Mouse (Mus musculus): ENCODE measurements around the gene Notch1. TPM values are rescaled to one million over a fixed set of nuclear protein-coding genes. Genes with fewer than 3 reads are reported as not detected.
A peak's percentile ranks its signal among the peaks of the same experiment; 100 is the strongest.

Gene Notch1
- polyA plus RNA-seq, 1 experiment from 2014 or later: 21.6 TPM

- Histone ChIP-seq H3K36me3 (ENCODE audit: control insufficient read depth, insufficient read depth, low read length) (peaks cover 9% of the 10 kb centered on the region), H3K4me3 (ENCODE audit: control insufficient read depth in 1 of 2, insufficient read depth in 1 of 2, low read depth in 1 of 2, low read length in 2 of 2) (peak overlapping the region; percentile 72 to 80), H3K4me2 (ENCODE audit: low read length) (peak overlapping the region; percentile 87), H3K9ac (ENCODE audit: low read length) (peak overlapping the region; percentile 88), H3K9me3 (ENCODE audit: control insufficient read depth, low read length) (no peaks in the 10 kb centered on the region), H3K4me1 (ENCODE audit: control insufficient read depth in 2 of 2, insufficient read depth in 2 of 2, low read length in 2 of 2) (peaks cover 29 to 51% of the 10 kb centered on the region in 2 experiments), H3K27ac (replicated peaks in 1 of 2; ENCODE audit: control insufficient read depth in 1 of 2, insufficient read depth in 1 of 2, low read depth in 2 of 2, low read length in 2 of 2) (peak overlapping the region; percentile 48 to 86), H3K27me3 (ENCODE audit: control insufficient read depth, insufficient read depth, low read length) (peaks cover 34% of the 10 kb centered on the region)
- no peak for ATAC-seq (ENCODE audit: insufficient number of reproducible peaks, insufficient read depth, low FRiP score, low read depth)
- 55% methylated on average over 14 of the region's 14 CpGs for WGBS
Measured at GRCm38 (mm10) chr2:26500599-26501370, 15.7 kb downstream of the Notch1 start.

GRCm38 (mm10) chr2:26500027-26500598 lies 16.4 kb downstream of the Notch1 start:
- Histone ChIP-seq H3K4me1 (ENCODE audit: control insufficient read depth in 2 of 2, insufficient read depth in 2 of 2, low read length in 2 of 2) (peaks cover 36 to 50% of the 10 kb centered on the region in 2 experiments), H3K4me2 (ENCODE audit: low read length) (peak overlapping the region; percentile 87), H3K27ac (replicated peaks in 1 of 2; ENCODE audit: control insufficient read depth in 1 of 2, insufficient read depth in 1 of 2, low read depth in 2 of 2, low read length in 2 of 2) (peak overlapping the region; percentile 41 to 86), H3K9me3 (ENCODE audit: control insufficient read depth, low read length) (no peaks in the 10 kb centered on the region), H3K9ac (ENCODE audit: low read length) (peak overlapping the region; percentile 88), H3K4me3 (ENCODE audit: control insufficient read depth in 1 of 2, insufficient read depth in 1 of 2, low read depth in 1 of 2, low read length in 2 of 2) (peak overlapping the region in 1 of 2 experiments; percentile 72; a peak in 2 of 4 replicates), H3K27me3 (ENCODE audit: control insufficient read depth, insufficient read depth, low read length) (peaks cover 32% of the 10 kb centered on the region), H3K36me3 (ENCODE audit: control insufficient read depth, insufficient read depth, low read length) (peaks cover 9% of the 10 kb centered on the region)
- ATAC-seq (ENCODE audit: insufficient number of reproducible peaks, insufficient read depth, low FRiP score, low read depth): no peak
- WGBS: 69% methylated on average over 4 of the region's 4 CpGs

- H3K4me2 ChIP-seq (ENCODE audit: low read length): peak overlapping the region; percentile 87
- H3K27ac ChIP-seq (replicated peaks in 1 of 2; ENCODE audit: control insufficient read depth in 1 of 2, insufficient read depth in 1 of 2, low read depth in 2 of 2, low read length in 2 of 2): peak overlapping the region; percentile 36 to 86; a peak in 3 of 4 replicates
- H3K4me3 ChIP-seq (ENCODE audit: control insufficient read depth in 1 of 2, insufficient read depth in 1 of 2, low read depth in 1 of 2, low read length in 2 of 2): no peak overlapping the region; a peak in 1 of 4 replicates
- no peak for ATAC-seq (ENCODE audit: insufficient number of reproducible peaks, insufficient read depth, low FRiP score, low read depth)
- peaks cover 36 to 57% of the 10 kb centered on the region in 2 experiments for H3K4me1 ChIP-seq (ENCODE audit: control insufficient read depth in 2 of 2, insufficient read depth in 2 of 2, low read length in 2 of 2)
- H3K9me3 ChIP-seq (ENCODE audit: control insufficient read depth, low read length): no peaks in the 10 kb centered on the region
- H3K27me3 ChIP-seq (ENCODE audit: control insufficient read depth, insufficient read depth, low read length): peaks cover 25% of the 10 kb centered on the region
- WGBS: 56% methylated on average over 8 of the region's 8 CpGs
- peaks cover 9% of the 10 kb centered on the region for H3K36me3 ChIP-seq (ENCODE audit: control insufficient read depth, insufficient read depth, low read length)
- 0 out of 2 replicates have a peak overlapping the region, but pooled peaks have one; percentile 19 for H3K9ac ChIP-seq (ENCODE audit: low read length)
Measured at GRCm38 (mm10) chr2:26498694-26499093, 17.8 kb downstream of the Notch1 start.

- Histone ChIP-seq H3K36me3 (ENCODE audit: control insufficient read depth, insufficient read depth, low read length) (peaks cover 9% of the 10 kb centered on the region), H3K4me2 (ENCODE audit: low read length) (peak overlapping the region; percentile 87), H3K27me3 (ENCODE audit: control insufficient read depth, insufficient read depth, low read length) (peaks cover 25% of the 10 kb centered on the region), H3K27ac (replicated peaks in 1 of 2; ENCODE audit: control insufficient read depth in 1 of 2, insufficient read depth in 1 of 2, low read depth in 2 of 2, low read length in 2 of 2) (peak overlapping the region; percentile 36 to 86), H3K4me1 (ENCODE audit: control insufficient read depth in 2 of 2, insufficient read depth in 2 of 2, low read length in 2 of 2) (peaks cover 41 to 57% of the 10 kb centered on the region in 2 experiments), H3K9me3 (ENCODE audit: control insufficient read depth, low read length) (no peaks in the 10 kb centered on the region), H3K9ac (ENCODE audit: low read length) (no peak overlapping the region), H3K4me3 (ENCODE audit: control insufficient read depth in 1 of 2, insufficient read depth in 1 of 2, low read depth in 1 of 2, low read length in 2 of 2) (no peak overlapping the region)
- 55% methylated on average over 11 of the region's 11 CpGs for WGBS
- no peak for ATAC-seq (ENCODE audit: insufficient number of reproducible peaks, insufficient read depth, low FRiP score, low read depth)
Measured at GRCm38 (mm10) chr2:26497861-26498533, 18.5 kb downstream of the Notch1 start.

GRCm38 (mm10) chr2:26496451-26496850 lies 20.0 kb downstream of the Notch1 start:
- peaks cover 13% of the 10 kb centered on the region for H3K27me3 ChIP-seq (ENCODE audit: control insufficient read depth, insufficient read depth, low read length)
- peak overlapping the region; percentile 16; the same call in 1 of the 2 replicates for H3K4me2 ChIP-seq (ENCODE audit: low read length)
- H3K36me3 ChIP-seq (ENCODE audit: control insufficient read depth, insufficient read depth, low read length): peaks cover 9% of the 10 kb centered on the region
- no peak overlapping the region for H3K9ac ChIP-seq (ENCODE audit: low read length)
- no peak for ATAC-seq (ENCODE audit: insufficient number of reproducible peaks, insufficient read depth, low FRiP score, low read depth)
- H3K27ac ChIP-seq (replicated peaks in 1 of 2; ENCODE audit: control insufficient read depth in 1 of 2, insufficient read depth in 1 of 2, low read depth in 2 of 2, low read length in 2 of 2): peak overlapping the region; percentile 28 to 86; a peak in 3 of 4 replicates
- WGBS: 73% methylated on average over 3 of the region's 3 CpGs
- H3K9me3 ChIP-seq (ENCODE audit: control insufficient read depth, low read length): no peaks in the 10 kb centered on the region
- peaks cover 47 to 65% of the 10 kb centered on the region in 2 experiments for H3K4me1 ChIP-seq (ENCODE audit: control insufficient read depth in 2 of 2, insufficient read depth in 2 of 2, low read length in 2 of 2)
- no peak overlapping the region for H3K4me3 ChIP-seq (ENCODE audit: control insufficient read depth in 1 of 2, insufficient read depth in 1 of 2, low read depth in 1 of 2, low read length in 2 of 2)

GRCm38 (mm10) chr2:26495701-26496100 lies 20.8 kb downstream of the Notch1 start:
- H3K4me3 ChIP-seq (ENCODE audit: control insufficient read depth in 1 of 2, insufficient read depth in 1 of 2, low read depth in 1 of 2, low read length in 2 of 2): no peak overlapping the region
- peaks cover 49 to 71% of the 10 kb centered on the region in 2 experiments for H3K4me1 ChIP-seq (ENCODE audit: control insufficient read depth in 2 of 2, insufficient read depth in 2 of 2, low read length in 2 of 2)
- no peak for ATAC-seq (ENCODE audit: insufficient number of reproducible peaks, insufficient read depth, low FRiP score, low read depth)
- H3K4me2 ChIP-seq (ENCODE audit: low read length): no peak overlapping the region
- H3K9me3 ChIP-seq (ENCODE audit: control insufficient read depth, low read length): no peaks in the 10 kb centered on the region
- WGBS: 78% methylated on average over 2 of the region's 2 CpGs
- peaks cover 2% of the 10 kb centered on the region for H3K36me3 ChIP-seq (ENCODE audit: control insufficient read depth, insufficient read depth, low read length)
- H3K27ac ChIP-seq (replicated peaks in 1 of 2; ENCODE audit: control insufficient read depth in 1 of 2, insufficient read depth in 1 of 2, low read depth in 2 of 2, low read length in 2 of 2): peak overlapping the region in 1 of 2 experiments; percentile 86; a peak in 2 of 4 replicates
- H3K9ac ChIP-seq (ENCODE audit: low read length): 0 out of 2 replicates have a peak overlapping the region, but pooled peaks have one; percentile 4
- peaks cover 6% of the 10 kb centered on the region for H3K27me3 ChIP-seq (ENCODE audit: control insufficient read depth, insufficient read depth, low read length)

GRCm38 (mm10) chr2:26494991-26495390 lies 21.5 kb downstream of the Notch1 start:
- no peak overlapping the region for H3K4me3 ChIP-seq (ENCODE audit: control insufficient read depth in 1 of 2, insufficient read depth in 1 of 2, low read depth in 1 of 2, low read length in 2 of 2)
- H3K4me2 ChIP-seq (ENCODE audit: low read length): peak overlapping the region; percentile 48
- peak overlapping the region; percentile 78 to 84 for H3K27ac ChIP-seq (replicated peaks in 1 of 2; ENCODE audit: control insufficient read depth in 1 of 2, insufficient read depth in 1 of 2, low read depth in 2 of 2, low read length in 2 of 2)
- 68% methylated on average over 5 of the region's 5 CpGs for WGBS
- H3K9ac ChIP-seq (ENCODE audit: low read length): no peak overlapping the region
- H3K9me3 ChIP-seq (ENCODE audit: control insufficient read depth, low read length): no peaks in the 10 kb centered on the region
- H3K27me3 ChIP-seq (ENCODE audit: control insufficient read depth, insufficient read depth, low read length): peaks cover 4% of the 10 kb centered on the region; the same call in 1 of the 2 replicates
- no peak for ATAC-seq (ENCODE audit: insufficient number of reproducible peaks, insufficient read depth, low FRiP score, low read depth)
- H3K36me3 ChIP-seq (ENCODE audit: control insufficient read depth, insufficient read depth, low read length): no peaks in the 10 kb centered on the region; the same call in 1 of the 2 replicates
- H3K4me1 ChIP-seq (ENCODE audit: control insufficient read depth in 2 of 2, insufficient read depth in 2 of 2, low read length in 2 of 2): peaks cover 49 to 76% of the 10 kb centered on the region in 2 experiments
